Mouse (Mus musculus): ENCODE data around the gene Amdhd2. TPM values are rescaled to one million over a fixed set of nuclear protein-coding genes. Genes with fewer than 3 reads are reported as not detected.

The Amdhd2 gene
- 10 to 100 TPM; 10.8 to 15.0 TPM for total RNA-seq (2021)

DNA sequence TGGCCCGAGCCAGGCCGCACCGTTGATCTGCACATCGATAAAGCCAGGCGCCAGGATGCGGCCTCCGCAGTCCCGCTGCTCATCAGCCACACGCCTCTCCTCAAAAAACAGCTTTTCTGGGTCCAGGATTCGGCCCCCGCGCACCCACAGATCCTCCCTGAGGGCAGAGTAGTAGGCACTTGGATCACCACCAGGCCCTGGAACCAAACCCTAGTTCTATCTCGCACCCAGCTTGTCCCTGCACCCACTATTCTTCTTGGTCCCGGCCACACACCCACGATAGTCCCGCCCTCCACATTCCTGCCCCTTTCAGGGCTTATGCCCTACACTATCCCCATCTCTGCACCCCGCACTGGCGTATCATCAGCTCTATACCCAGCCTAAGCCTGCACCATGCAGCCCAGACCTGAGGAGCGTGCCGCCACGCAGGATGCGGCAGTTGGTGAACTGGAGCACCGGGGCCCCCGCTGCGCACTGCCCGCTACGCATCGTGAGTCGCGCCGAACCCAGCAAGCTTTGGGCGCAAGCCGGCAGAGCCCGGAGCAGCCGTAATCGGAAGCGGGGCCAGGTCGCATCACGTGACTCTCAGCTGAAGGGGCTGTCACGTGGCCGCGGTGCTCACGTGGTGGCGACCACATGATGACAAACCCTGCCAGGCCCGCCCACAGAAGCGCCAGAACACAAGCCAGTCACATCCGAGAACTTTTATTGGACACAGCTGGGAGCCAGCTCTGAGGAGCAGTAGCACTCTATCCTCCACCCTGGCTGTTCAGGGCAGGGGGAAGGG, at the start of gene Amdhd2:
Amdhd2 (minus strand) TSS at position 591 of the 787 bp plus-strand sequence.
- intact Hi-C loops (cut with DNase I), result no loop called here
- DNase-seq, result peak; percentile 96 to 97

DNA sequence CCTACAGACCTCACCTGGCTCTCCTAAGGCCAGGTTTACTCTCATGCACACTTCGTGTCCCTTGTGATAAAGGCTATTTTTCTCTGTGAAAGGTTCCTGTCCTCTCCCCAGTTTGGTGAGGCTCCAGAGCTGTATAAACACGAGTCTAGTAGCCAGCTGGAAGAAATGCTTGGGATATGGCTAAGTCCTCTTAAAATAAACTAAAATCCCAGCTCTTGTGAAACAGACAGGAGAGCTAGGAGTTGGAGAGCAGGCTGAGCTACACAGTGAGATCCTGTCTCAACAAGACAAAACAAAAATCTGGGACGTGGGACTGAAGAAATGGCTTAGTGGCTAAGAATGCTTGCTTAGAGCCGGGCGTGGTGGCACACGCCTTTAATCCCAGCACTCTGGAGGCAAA, 49.6 kb upstream of the Amdhd2 start:
- intact Hi-C loops (cut with DNase I), result no loop called here
- no peak for DNase-seq

DNA sequence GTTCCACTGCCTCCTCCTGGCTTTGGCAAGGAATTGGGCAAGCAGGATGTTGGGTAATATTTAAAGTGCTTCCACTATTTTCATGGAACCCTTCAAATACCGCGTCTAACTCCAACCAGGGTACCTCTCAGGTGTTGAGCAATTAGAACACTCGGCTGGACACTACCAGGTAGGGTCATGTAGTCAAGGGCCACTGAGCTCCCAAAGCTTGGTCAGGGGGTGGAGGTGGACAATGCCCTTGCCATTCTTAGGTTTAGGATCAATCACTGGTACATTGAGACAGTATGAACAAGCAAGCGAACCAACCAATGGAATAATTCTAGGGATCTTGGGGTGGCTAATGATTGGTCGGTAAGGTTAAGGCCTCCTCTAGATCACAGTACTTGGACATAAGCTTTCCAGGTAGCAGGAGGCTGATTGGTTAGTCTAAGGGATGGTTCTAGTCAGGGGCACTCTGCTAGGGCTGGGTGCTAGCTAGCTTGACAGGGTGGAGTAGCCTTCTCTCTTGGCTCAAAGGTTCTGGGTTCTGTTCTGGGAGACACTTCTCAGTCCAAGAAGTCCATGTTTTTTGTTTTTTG, 49.0 kb upstream of the Amdhd2 start:
- no peak for DNase-seq
- intact Hi-C loops (cut with DNase I), result no loop called here

DNA sequence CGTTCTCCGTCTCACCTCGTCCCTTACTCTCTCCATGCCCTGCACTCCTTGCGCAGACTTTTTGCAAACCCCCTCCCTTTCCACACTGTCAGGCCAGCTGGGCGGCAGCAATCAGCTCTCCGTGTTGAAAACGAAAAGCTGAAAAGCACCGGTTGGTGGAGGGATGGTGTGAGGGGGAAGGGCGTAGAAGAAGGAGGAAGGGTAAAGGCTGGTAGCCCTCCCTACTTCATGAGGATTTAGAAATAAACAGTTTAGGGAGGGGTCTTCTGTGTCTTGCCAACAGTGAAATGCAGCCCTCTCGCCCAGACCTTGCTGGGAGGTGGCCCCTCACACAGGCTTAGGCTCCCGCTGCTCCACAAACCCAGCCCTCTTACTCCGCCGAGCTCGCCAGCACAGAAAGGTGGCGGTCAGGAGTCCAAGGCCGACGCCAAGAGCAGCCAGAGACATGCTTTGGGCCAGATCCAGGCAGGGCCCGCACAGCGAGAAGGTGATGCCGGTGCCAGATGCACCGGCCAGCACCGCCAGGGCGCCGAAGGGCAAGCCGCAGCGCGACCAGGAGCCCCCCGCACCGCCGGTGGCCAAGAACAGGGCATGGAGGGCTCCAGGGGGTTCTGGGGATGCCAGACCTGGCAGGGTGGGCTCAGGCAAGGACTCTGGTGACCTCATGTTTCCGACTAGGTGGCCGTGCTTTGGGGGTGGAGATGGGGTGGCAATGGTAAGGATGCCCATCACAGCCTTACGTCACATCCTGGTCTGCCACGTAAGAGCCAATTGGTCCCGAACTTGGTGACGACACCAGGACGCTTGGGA, 48.3 kb upstream of the Amdhd2 start:
- intact Hi-C loops (cut with DNase I), result no loop called here
- peak; percentile 38 to 42 for DNase-seq

DNA sequence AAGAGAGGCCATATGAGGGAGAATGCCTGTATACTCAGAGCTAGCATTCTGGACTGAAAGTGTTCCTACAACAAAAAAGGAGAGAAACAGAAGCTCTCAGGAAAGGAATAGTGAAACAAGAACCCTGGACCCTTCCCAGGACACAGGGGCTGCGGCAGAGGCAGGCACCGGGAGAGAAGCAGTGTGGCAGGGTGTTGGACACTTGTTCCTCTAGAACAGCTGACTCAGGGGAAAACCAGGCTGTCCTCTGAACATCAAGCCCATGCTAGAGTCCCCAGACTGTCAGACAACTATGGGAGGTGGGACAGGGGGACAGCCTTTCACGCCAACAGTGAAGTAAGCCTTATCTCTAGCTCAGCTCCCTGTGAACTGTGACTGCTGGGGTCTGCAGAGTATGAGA, 47.0 kb upstream of the Amdhd2 start:
- DNase-seq, result no peak
- intact Hi-C loops (cut with DNase I), result no loop called here

DNA sequence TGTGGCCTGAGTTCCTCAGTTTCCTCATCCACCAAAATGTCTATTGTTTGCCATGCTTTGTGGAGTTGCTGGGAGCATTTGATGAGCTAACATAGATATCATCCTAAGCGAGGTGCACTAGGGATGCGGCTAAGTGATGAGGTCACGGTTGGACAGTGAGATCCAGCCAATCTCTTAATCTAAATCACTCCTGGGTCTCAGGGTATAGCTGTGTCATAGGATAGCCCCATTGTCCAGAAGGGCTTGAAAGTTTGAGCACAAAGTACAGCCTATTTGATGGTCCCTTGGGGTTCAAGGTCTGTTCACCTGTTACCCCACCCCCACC, 46.3 kb upstream of the Amdhd2 start:
- no peak for DNase-seq
- intact Hi-C loops (cut with DNase I), result no loop called here

DNA sequence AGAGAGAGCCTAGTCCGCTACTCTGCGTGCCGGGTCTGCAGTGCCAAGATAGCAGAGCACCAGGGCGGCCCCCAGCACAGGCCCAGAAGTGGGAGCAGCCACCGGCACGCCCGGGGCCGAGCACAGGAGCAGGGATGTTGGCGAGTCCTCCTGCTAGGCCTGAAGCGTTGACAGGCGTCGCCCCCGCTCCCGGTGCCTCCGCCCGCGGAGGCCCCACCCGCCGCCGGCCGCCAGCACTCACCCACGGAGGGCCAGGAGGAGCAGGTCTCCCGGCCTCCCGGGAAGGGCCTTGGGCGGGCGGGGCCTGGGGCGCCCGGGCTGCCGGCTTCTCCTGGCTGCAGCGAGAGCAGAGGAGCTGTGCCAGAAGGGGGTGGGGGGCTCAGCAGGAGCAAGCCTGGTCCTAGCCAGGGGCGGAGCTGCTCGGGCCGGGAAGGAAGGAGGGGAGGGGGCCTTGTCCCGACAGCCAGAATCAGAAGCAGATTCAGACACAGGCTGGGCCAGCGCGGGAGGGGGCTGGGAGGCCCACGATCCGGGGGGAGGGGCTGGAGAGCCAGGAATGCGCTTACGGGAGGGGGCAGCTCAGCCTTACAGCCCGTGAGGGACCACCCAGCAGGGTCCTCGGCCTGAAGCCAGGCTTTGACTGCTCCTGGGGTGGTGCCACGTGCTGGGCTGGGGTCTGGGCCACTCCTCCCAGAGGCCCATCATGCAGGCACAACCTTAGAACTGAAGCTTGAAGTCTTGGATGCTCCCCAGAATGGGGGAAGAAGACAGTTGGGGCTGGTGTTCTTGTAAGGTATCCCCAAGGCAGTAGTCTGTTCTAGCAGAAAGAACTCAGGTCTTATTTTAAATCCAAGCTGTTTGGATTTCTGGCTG, 45.7 kb upstream of the Amdhd2 start, which contains the start of gene Ntn3:
Ntn3 (minus strand) TSS at position 489 of the 873 bp plus-strand sequence.
- intact Hi-C loops (cut with DNase I), result no loop called here
- peak; percentile 44 to 57 for DNase-seq

DNA sequence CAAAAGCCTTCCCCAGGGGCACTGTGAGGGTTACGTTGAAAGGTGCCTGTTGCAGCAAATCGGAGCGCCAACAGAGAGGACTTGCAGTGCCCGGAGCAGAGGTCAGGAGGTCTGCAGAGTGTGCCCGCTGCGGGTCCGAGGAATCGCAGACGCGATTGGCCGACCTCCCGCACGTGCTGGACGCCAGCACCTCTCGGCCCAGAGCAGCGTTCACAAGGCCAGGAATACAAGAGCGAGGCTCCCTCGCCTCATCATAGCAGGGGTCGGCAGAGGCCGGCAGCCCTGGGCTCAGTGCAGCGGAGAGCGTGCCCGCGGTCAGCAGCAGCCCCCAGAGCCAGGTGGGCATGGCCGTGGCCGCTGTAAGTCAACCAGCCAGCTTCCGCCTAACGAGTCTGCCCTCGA, 45.1 kb upstream of the Amdhd2 start:
- intact Hi-C loops (cut with DNase I), result no loop called here
- DNase-seq, result peak in 1 of 2 experiments; percentile 36

DNA sequence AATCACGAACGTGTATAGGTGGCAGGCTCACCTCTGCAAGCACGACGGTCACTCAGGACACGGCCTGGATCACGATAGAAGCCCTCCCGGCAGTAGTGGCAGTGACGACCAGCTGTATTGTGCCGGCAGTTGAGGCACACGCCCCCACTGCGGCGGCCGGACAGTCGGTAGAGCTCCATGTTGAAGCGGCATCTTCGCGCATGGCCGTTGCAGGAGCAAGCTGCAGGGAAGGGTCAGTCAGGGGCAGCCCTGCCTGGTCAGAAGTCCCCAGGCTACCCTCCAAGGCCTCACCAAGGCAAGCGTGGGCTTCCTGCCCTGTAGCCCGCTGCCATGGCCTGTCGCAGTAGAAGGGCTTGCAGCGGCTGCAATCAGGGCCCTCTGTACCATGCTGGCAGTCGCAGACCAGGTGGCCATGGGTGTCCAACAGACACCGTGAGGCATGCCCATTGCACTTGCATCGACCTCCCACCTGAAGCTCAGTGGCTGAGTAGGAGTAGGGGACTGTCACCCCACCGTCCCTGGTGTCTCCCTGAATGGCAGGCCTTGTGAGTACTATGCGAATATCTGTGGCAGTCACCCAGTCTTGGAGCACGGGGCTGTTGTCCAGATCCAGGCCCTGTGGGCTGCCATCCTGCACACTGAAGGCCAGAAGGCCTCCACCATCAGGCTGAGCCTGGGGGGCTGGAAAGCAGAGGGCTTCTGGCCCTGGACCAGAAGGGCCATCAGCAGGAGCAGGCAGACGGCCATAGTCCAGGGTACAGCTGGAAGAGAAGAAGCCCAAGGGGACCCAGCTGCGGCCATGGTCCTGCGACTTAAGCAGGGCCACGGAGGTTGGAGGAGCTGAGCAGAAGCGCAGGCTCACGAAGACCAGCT, 44.4 kb upstream of the Amdhd2 start:
- DNase-seq, result peak in 1 of 2 experiments; percentile 16
- intact Hi-C loops (cut with DNase I), result no loop called here

DNA sequence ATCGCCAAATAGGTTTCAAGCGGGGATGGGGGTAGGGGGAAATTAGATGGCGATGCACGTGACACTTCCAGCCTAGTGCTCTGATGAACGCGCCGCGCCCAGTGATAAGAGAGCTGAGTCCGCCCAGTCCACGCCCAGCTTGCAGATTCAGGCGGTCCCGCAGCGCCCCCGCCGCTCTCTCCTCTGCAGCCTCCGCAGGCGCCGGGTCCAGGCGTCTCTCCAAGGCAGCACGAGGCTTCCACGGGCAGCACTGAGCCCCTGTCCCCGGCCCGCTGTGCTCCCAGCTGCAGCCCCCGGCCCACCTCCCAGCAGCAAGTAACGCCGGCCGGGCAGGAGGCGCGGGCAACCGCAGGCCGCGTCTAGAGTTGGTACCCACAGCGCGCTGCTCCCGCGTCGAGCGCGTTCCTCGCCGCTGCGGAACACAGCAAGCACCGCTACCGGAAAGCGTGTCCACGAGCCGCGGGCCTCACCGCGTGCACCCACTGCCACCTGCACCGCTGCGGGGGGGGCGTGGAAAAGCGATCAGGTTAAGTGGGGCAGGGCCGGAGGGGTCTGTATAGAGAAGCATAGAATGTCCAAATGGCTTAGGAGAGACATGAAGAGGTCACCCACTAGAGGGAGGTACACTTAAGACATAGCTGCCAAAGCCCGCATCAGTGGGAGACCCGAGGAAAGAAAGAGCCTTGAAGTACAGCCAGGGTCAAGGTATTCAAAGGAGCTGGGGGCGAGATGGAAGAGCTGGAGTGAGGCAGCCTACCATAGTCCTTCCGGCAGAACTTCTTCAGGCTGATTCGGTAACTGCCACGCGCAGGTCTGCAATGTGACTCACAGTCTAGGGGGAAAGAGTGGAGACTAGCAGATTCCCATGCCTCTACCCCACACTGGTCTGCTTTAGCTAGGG, 43.1 kb upstream of the Amdhd2 start:
- DNase-seq, result peak; percentile 40 to 51
- intact Hi-C loops (cut with DNase I), result no loop called here

DNA sequence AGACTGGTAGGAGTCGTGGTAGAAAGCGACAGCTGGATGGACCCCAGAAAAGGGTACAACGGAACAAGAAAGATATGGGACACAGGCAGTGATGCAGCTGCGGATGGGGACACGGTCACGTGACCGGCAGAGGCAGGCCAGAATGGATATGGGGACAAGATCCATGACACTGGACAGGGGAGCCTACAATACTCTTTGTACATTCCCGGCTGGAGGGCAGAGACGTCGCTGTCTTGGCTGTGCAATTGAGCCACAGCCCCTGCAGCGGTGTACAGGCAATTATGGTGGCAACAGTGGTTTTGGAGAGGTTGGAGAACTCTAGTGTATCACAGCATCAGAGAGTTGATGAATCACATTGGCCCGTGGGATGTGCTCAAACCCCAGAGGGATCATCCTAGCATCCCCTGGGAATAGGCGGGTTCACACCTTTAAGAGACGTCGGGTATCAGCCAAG, 42.4 kb upstream of the Amdhd2 start:
- intact Hi-C loops (cut with DNase I), result loop anchor here (2.0 kb wide), 2 partner anchors 37 to 45 kb away; partner anchors contain the start of genes Atp6v0c and Ccnf
- DNase-seq, result peak in 1 of 2 experiments; percentile 57

DNA sequence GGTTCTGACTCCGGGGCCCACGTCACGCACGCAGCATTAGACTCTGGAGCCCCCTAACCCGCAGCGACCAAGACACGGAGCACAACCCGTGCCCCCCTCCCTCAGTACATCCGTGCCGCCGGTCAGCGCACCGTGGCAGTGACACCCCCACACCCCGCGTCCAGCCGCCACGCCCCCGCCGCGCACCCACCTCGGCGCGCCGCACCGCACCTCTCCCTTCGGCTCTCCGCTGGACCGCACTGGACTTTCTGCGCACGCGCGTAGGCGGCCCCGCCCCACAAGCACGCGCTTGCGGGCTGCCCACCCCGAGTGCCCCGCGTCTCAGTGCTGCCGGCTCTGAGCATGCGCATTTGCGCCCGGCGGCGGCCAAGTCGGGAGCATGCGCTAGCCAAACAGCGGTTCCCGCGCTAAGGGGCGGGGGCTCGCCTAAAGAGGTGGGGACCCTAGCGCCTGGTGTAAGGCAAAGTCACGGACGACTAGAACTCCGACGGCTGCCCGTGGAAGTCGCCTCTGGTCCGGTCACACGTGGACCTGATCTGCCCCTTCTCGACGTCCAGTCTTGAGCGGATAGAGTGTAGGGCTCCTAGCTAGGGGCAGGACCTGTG, 41.8 kb upstream of the Amdhd2 start, which contains the start of gene Tbc1d24:
Tbc1d24 (minus strand) TSS at position 279 of the 605 bp plus-strand sequence.
- intact Hi-C loops (cut with DNase I), result loop anchor here (2.0 kb wide), 2 partner anchors 37 to 45 kb away; partner anchors contain the start of genes Atp6v0c and Ccnf
- DNase-seq, result peak; percentile 91 to 94

DNA sequence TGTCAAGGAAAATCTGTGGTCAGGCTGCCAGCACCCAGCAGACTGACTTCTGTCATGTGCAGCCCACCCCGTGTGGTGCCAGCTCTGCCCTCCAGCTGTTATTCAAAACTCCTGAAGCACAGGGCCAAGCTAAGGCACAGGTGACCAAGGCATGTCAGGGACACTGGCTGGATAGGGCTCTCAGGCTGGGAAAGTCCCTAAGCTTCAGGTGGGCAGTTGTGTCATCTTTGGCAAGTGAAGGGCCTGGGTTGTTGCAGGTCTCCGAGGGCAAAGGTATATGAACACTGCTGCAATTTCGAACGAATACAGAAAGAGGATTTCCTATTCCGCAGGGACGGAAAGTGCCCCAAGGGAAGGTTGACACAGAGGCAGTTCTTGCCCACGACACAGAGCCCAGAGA, 41.3 kb upstream of the Amdhd2 start:
- intact Hi-C loops (cut with DNase I), result loop anchor here (2.0 kb wide), 2 partner anchors 36 to 46 kb away; partner anchors contain the start of genes Atp6v0c and Ccnf
- no peak for DNase-seq

DNA sequence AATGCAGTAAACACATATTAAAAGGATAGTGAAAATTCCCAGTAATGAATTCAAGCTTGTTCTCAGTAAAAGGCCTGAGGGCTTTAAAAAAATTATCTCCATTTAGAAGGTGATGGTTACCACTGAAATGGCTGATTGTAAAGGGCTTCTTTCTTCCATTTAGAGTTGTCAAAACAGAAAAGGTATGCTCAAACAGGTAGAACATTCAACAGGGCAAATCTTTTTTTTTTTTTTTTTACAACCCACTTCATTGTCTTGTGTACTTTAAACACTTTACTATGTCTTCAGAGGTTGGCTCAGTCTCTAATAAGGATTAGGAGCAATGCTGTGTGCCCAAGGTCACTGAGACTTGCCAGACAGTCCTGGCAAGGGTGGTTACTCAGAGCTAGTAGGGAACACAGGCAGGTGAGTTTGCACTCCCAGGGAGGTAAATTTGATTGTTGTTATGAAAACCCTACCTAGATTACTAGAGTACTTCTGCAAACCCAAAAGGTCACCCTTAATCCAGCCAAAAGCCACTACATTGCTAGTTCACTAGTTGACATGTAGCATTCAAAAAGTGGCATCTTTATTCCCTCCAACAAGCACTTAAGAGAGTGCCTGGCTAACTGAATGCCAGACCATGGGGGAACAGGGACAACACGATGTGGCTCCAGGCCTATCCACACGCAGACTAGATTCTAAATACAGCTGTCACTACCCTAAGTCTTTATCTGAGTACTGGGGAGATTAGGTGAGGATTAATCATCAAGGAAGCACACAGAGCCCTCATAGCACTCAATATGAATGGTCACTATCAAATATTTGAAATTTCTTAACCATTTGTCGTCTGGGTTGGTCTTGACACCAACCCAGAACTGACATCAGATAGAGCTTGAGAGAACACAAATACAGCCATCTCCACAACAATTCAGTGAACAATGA, 40.3 kb upstream of the Amdhd2 start:
- intact Hi-C loops (cut with DNase I), result loop anchor here (2.0 kb wide), 2 partner anchors 35 to 47 kb away; partner anchors contain the start of genes Atp6v0c and Ccnf
- DNase-seq, result no peak

DNA sequence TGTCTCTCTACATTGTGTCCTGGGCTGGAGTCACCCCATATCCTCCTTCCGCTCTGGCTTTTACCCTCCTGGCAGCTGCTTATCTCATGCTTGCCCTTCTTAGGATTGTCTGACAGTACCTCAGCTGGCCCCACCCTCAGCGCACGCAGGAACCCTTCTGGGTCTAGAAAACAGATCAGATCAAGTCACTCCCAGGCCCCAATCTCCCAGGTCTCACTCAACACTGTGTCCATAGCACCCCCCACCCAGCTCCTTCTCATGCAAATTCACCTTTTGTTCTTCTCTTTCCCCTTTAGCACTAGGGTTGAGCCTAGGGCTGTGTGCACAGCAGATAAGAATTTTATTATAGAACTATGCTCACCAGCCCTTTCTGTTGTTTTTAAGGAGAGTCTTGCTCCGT, 39.5 kb upstream of the Amdhd2 start:
- intact Hi-C loops (cut with DNase I), result no loop called here
- DNase-seq, result no peak

DNA sequence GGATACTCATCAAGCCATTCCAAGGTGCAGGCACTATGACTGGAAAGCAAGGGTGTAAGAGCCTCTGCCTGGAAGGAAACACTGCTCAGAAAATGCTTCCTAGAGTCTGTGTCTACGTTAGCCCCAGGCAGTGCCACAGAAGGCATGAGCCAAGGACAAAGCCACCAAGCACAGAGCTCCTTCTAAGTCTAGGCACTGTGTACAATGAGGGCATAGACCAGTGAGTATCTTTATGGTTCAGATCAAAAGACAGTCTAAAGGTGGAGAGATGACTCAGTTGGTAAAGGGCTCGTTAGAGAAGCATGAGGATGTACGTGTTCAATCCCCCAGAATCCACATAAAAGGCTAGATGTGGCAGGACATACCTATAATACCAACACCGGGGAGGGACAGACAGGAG, 37.5 kb upstream of the Amdhd2 start:
- no peak for DNase-seq
- intact Hi-C loops (cut with DNase I), result no loop called here
